Mouse (Mus musculus) stomach, postnatal 0 days (tissue): ENCODE results near the gene Tuba8. TPM values are rescaled to one million over a fixed set of nuclear protein-coding genes. Genes with fewer than 3 reads are reported as not detected.

Experiments
- ATAC-seq: fragments of 200-750 bp; cut with Nextera tagmentation; 2 replicates; pipeline ENCODE4 v1.8.0; 2017; ENCODE audit not compliant: low FRiP score, low TSS enrichment
- DNase-seq: peaks from one replicate; pipeline ENCODE4 v3.0.0-alpha.2; 2016; ENCODE audit warnings: low spot score
- H3K27ac ChIP-seq: fragments of 300-500 bp; sonication (generic); replicated peaks from 2 replicates; pipeline ENCODE4 v1.5.1; 2014; ENCODE audit warnings: mild to moderate bottlenecking, control low read depth
- H3K27me3 ChIP-seq: fragments of 300-500 bp; sonication (generic); 2 replicates; pipeline ENCODE4 v1.6.1; 2014; ENCODE audit warnings: low read length; ENCODE audit not compliant: control insufficient read depth, insufficient read depth
- H3K36me3 ChIP-seq: fragments of 300-500 bp; sonication (generic); 2 replicates; pipeline ENCODE4 v1.6.1; 2014; ENCODE audit warnings: low read length, mixed read lengths; ENCODE audit not compliant: control insufficient read depth, insufficient read depth
- H3K4me1 ChIP-seq: fragments of 300-500 bp; sonication (generic); replicated peaks from 2 replicates; pipeline ENCODE4 v1.6.1; 2014; ENCODE audit warnings: antibody characterized with exemption; ENCODE audit not compliant: control insufficient read depth, insufficient read depth
- H3K4me2 ChIP-seq: fragments of 300-500 bp; sonication (generic); replicated peaks from 2 replicates; pipeline ENCODE4 v1.6.1; 2014; ENCODE audit warnings: low read depth, mild to moderate bottlenecking, control low read depth, moderate library complexity
- H3K4me3 ChIP-seq: fragments of 300-500 bp; sonication (generic); 2 replicates; pipeline ENCODE4 v1.5.1; 2014; ENCODE audit warnings: low read depth, low read length, control low read depth
- H3K9ac ChIP-seq: fragments of 300-500 bp; sonication (generic); 2 replicates; pipeline ENCODE4 v1.6.1; 2014; ENCODE audit warnings: mild to moderate bottlenecking, low read length, control low read depth, mixed read lengths
- H3K9me3 ChIP-seq: fragments of 300-500 bp; sonication (generic); 2 replicates; pipeline ENCODE4 v1.6.1; 2016; ENCODE audit warnings: low read length; ENCODE audit not compliant: control insufficient read depth
- CTCF ChIP-seq: IDR thresholded peaks from 2 replicates; pipeline ENCODE4 v1.5.1; 2016; ENCODE audit warnings: antibody characterized with exemption, low read depth, mild to moderate bottlenecking, moderate library complexity
- EP300 ChIP-seq: optimal IDR thresholded peaks from 2 replicates; pipeline ENCODE3; 2016; ENCODE audit warnings: antibody characterized with exemption
- WGBS: fragments of 180-500 bp; shearing (Covaris S2); extraction: QIAGEN DNeasy Blood & Tissue Kit; methylation state at CpG from one replicate; pipeline ENCODE4 v1.1.7; 2014; 5-methylcytosine and 5-hydroxymethylcytosine counted together
- polyA plus RNA-seq: library from polyadenylated mRNA; unstranded; fragments of >200 nt; fragmentation: Nextera tagmentation; extraction: Ambion mirVana; gene quantifications from 2 replicates; pipeline ENCODE4 v1.2.1, GENCODE M21; 2015

The Tuba8 gene
- polyA plus RNA-seq, 1 experiment from 2014 or later = 0.06 TPM

DNA sequence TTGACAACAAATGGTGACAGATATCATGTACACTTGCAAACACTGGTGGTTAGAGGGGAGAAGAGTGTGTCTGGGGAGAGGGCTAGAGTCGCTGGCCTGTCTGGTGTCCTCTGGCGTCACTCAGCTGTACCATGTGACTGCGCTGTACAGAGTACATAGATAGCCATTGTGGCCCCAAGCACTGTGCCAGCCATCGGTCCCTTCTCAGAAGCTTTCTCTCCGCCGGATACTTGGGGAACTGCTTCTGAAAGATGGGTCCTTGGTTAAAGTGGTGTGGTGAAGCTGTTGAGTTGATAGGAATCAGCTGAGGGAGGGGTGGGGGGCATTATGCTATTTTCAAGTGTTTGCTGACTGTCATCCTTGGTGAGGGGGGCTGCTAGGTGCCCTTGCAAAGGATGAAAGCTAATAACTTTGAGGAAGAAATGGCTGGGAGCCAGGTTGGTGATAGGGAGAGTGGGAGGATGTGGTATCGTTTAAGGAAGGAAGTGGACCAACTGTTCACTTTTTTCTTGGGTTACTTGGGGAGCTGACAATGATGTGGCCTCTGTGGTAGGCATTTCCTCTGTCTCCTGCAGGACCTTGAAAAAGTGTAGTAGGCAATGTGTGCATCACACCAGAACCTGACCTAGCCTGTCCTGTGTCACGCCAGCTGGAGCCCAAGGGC lies 4.3 kb downstream of the Tuba8 start:
- H3K9ac ChIP-seq = no peak overlapping the region
- H3K4me2 ChIP-seq = no peak overlapping the region
- 0 out of 2 replicates have a peak, but pooled peaks cover 3% of the 10 kb centered on the region for H3K27me3 ChIP-seq
- ATAC-seq = no peak
- no peak for DNase-seq
- TF ChIP-seq EP300 (no peak), CTCF (no peak)
- no peaks in the 10 kb centered on the region for H3K4me1 ChIP-seq
- H3K4me3 ChIP-seq = no peak overlapping the region
- no peaks in the 10 kb centered on the region for H3K9me3 ChIP-seq
- H3K36me3 ChIP-seq = no peaks in the 10 kb centered on the region
- no peak overlapping the region for H3K27ac ChIP-seq
- 83% methylated on average over 8 of the region's 8 CpGs for WGBS

DNA sequence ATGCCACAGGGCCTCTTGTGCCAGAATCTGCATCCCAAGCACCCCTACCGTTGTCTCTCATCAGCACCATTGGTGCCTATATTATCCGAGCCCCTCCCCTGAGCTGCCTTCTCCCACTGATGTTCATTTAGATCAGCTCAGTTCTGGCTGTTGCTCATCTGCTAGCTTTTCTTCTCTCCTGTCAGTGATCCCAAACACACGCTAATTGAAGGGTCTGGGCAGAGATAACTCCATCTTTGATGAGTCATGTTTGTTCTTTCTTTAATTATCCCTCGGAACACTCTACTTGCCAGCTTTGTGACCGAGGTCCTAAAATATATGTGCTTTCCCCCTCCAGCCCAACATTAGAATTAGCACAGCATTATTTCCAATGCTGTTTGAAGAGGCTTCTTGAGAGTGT lies 4.8 kb downstream of the Tuba8 start:
- Histone ChIP-seq H3K4me3 (no peak overlapping the region), H3K27ac (no peak overlapping the region), H3K9me3 (no peaks in the 10 kb centered on the region), H3K27me3 (0 out of 2 replicates have a peak, but pooled peaks cover 3% of the 10 kb centered on the region), H3K9ac (no peak overlapping the region), H3K36me3 (no peaks in the 10 kb centered on the region), H3K4me2 (no peak overlapping the region), H3K4me1 (no peaks in the 10 kb centered on the region)
- WGBS = 57% methylated on average over 5 of the region's 5 CpGs
- DNase-seq (no peak), ATAC-seq (no peak)
- no peak for TF ChIP-seq EP300
- no peak for TF ChIP-seq CTCF

DNA sequence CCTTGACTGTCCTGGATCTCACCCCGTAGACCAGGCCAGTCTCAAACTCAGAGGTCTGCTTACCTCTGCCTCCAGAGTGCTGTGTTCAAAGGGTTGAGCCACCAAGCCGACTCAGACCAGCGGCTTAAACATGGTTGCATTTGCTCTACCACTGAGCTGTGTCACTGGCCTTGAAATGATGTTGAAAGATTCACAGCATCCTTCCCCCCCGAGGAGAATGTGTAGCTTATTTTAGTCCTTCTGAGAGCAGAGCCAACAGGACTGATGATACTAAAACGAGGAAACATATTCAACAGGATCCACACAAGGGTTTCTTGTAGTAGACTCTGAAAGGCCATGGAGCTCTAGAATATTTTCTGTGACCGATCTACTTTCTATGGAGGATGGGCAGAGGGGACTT lies 5.4 kb downstream of the Tuba8 start:
- H3K4me2 ChIP-seq = no peak overlapping the region
- no peak for DNase-seq
- H3K9me3 ChIP-seq = no peaks in the 10 kb centered on the region
- no peak overlapping the region for H3K27ac ChIP-seq
- no peaks in the 10 kb centered on the region for H3K4me1 ChIP-seq
- no peak for ATAC-seq
- 78% methylated on average over 6 of the region's 6 CpGs for WGBS
- no peak for TF ChIP-seq EP300
- TF ChIP-seq CTCF = no peak
- H3K9ac ChIP-seq = no peak overlapping the region
- no peaks in the 10 kb centered on the region for H3K36me3 ChIP-seq
- H3K27me3 ChIP-seq = 0 out of 2 replicates have a peak, but pooled peaks cover 3% of the 10 kb centered on the region
- no peak overlapping the region for H3K4me3 ChIP-seq

DNA sequence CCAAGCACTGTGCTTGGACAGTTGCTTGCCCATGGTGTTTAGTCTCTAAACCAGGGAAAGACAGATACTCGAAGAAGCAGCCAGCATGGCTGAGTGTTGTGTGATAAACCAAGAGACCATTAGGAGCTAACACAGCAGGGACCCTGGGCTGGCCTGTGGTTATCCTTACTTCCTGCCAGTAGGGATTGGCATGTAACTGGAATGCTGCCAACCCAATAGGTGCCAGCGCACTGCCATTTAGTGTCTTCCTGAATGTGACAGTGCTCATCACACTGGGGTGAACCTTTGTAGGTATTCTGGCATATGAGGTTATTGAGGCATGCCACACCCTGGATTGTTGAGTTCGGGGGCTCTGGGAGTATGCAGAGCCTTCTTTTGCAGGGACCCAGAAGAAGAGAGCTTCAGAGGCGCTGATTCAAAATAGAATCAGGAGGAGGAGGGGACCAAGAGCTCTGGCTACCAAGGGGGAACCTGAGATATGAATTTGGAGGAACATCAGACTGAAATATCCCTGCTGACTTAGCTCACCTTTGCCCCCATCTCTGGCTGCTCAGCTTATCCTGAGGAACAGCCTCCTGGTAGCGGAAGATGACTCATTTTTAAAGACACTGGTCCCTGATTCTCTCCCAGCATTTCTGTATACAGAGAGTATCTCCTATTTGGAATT lies 6.2 kb downstream of the Tuba8 start:
- TF ChIP-seq EP300 (no peak), CTCF (no peak)
- H3K9ac ChIP-seq = no peak overlapping the region
- H3K27me3 ChIP-seq = 0 out of 2 replicates have a peak, but pooled peaks cover 3% of the 10 kb centered on the region
- no peaks in the 10 kb centered on the region for H3K4me1 ChIP-seq
- H3K27ac ChIP-seq = no peak overlapping the region
- no peaks in the 10 kb centered on the region for H3K36me3 ChIP-seq
- 78% methylated on average over 5 of the region's 5 CpGs for WGBS
- H3K9me3 ChIP-seq = no peaks in the 10 kb centered on the region
- no peak overlapping the region for H3K4me3 ChIP-seq
- DNase-seq (no peak), ATAC-seq (no peak)
- no peak overlapping the region for H3K4me2 ChIP-seq

DNA sequence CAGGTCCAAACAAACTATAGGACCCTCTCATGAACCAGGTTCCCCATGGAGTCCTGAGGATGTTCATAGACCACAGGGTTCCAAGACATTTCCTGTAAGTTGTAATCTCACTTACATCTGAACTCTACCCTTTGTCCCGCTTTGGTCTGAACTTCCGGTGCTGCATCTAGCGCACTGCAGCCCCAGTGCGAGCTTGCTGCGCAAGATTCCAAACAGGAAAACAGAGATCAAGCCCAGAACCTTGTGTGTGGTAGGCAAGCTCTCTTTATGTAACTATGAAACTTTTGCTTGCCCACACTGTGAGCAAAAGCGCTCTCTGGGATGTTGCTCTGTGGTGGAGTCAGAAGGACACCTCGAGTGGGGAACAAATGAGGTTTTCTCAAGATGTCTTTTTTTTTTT lies 7.5 kb downstream of the Tuba8 start:
- H3K27me3 ChIP-seq = no peaks in the 10 kb centered on the region
- H3K4me1 ChIP-seq = no peaks in the 10 kb centered on the region
- H3K9me3 ChIP-seq = no peaks in the 10 kb centered on the region
- no peak overlapping the region for H3K4me2 ChIP-seq
- DNase-seq = no peak
- no peak overlapping the region for H3K4me3 ChIP-seq
- H3K9ac ChIP-seq = no peak overlapping the region
- WGBS = 78% methylated on average over 7 of the region's 7 CpGs
- H3K36me3 ChIP-seq = no peaks in the 10 kb centered on the region
- no peak for TF ChIP-seq CTCF
- TF ChIP-seq EP300 = no peak
- H3K27ac ChIP-seq = no peak overlapping the region
- ATAC-seq = no peak

DNA sequence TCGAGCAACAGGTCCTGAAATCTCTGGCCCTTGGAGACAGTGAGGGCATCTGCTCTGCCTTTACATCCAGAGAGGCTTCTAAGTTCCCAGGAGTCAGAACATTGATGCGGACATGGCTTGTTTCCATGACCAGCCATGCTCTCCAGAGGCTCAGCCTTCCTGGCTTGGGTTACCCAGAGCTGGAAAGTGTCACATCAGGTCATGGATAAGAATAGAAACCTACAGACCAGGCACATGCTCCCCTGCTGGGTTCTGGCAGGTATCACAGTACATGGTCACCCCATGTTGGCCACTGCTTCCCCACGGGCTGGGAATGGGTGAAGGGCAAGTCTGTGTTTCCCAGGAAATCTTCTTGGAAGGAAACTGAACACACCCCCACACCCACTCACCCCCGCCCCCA lies 8.9 kb downstream of the Tuba8 start:
- H3K27me3 ChIP-seq = no peaks in the 10 kb centered on the region
- no peak overlapping the region for H3K4me2 ChIP-seq
- no peaks in the 10 kb centered on the region for H3K4me1 ChIP-seq
- H3K9me3 ChIP-seq = no peaks in the 10 kb centered on the region
- 76% methylated on average over 4 of the region's 4 CpGs for WGBS
- DNase-seq = no peak
- H3K4me3 ChIP-seq = no peak overlapping the region
- H3K9ac ChIP-seq = no peak overlapping the region
- H3K27ac ChIP-seq = no peak overlapping the region
- ATAC-seq = no peak
- no peaks in the 10 kb centered on the region for H3K36me3 ChIP-seq
- no peak for TF ChIP-seq EP300
- TF ChIP-seq CTCF = no peak
